In the genomic region with DNA sequence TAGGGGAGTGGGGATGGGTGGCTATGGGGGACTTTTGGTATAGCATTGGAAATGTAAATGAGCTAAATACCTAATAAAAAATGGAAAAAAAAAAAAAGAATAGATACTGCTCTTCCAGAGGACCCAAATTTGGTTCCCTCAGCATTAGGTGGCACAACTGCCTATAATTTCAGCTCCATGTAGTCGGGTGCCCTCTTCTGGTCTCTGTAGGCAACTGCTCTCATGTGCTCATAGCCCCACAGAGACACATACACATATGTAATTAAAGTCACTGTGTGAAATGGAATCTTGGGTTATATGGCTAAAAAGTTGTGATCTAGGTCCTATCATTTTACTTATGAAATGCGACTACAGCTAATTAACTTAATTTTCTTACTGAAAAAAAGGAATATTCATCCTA, we compare ENCODE assay signal across 15 mouse cellular contexts.
DNase-seq lines count a peak whose midpoint lies in the region; TF ChIP-seq lines count a peak whose summit lies in the region.
"Had no signal": no experiment of that assay in that cellular context is flagged by ENCODE, and none has a peak within 500 bp of the region (broad histone marks: within the 10 kb centered on the region; RNA-seq: fewer than 3 reads in every experiment).

No protein-coding gene starts in this region.

- no peaks in the 10 kb centered on the region for H3K9me3 ChIP-seq in ES-Bruce4 (replicated peaks; ENCODE audit: control insufficient read depth, insufficient read depth, low read length, poor library complexity, severe bottlenecking)
- H3K9me3 ChIP-seq: limb, embryonic 12.5 days; lung, embryonic 15.5 days had no signal

- no peaks in the 10 kb centered on the region for H3K4me1 ChIP-seq in ES-Bruce4 (ENCODE audit: control insufficient read depth, insufficient read depth, low read length)
- H3K4me1 ChIP-seq: lung, embryonic 15.5 days had no signal

- no peak for TF ChIP-seq EP300 in ES-Bruce4 (IDR thresholded peaks at IDR 0.05; ENCODE audit: insufficient read depth, low read depth, low read length)

- H3K27me3 ChIP-seq in ES-Bruce4 (ENCODE audit: control insufficient read depth, insufficient read depth, low read length, poor library complexity, severe bottlenecking), result no peaks in the 10 kb centered on the region
- H3K27me3 ChIP-seq: limb, embryonic 12.5 days; lung, embryonic 15.5 days had no signal

- no peak overlapping the region for H3K9ac ChIP-seq in ES-Bruce4 (ENCODE audit: low read depth, poor library complexity, severe bottlenecking)
- H3K9ac ChIP-seq: limb, embryonic 12.5 days; lung, embryonic 15.5 days had no signal

- intact Hi-C loops in left cerebral cortex, adult 2 months (cut with DNase I), result no loop called here
- intact Hi-C loops in left cerebral cortex, postnatal 10 days (cut with DNase I), result no loop called here

- TF ChIP-seq POLR2A in ES-Bruce4 (IDR thresholded peaks at IDR 0.05; ENCODE audit: insufficient read depth, low read length), result no peak
- no peak for TF ChIP-seq POLR2A in brain, embryonic 14.5 days (IDR thresholded peaks at IDR 0.05; ENCODE audit: borderline replicate concordance, extremely low read depth, insufficient read depth, insufficient read length, poor library complexity, severe bottlenecking)

- TF ChIP-seq CTCF in left cerebral cortex, adult 2 months (IDR thresholded peaks at IDR 0.05), result peak; percentile 17
- peak; percentile 39 for TF ChIP-seq CTCF in ES-Bruce4 (IDR thresholded peaks at IDR 0.05; ENCODE audit: low read depth, low read length)
- peak; percentile 31; the same call in 1 of the 2 replicates for TF ChIP-seq CTCF in brain, embryonic 14.5 days (IDR thresholded peaks at IDR 0.05; ENCODE audit: borderline replicate concordance, extremely low read depth, insufficient read depth, insufficient read length)

- DNase-seq in left cerebral cortex, adult 2 months (ENCODE audit: extremely low spot score in 1 of 2, low spot score in 2 of 2), result no peak
- no peak for DNase-seq in left cerebral cortex, postnatal 10 days (ENCODE audit: extremely low spot score in 1 of 2, low spot score in 2 of 2)
- peak; percentile 65 for DNase-seq in A20 (ENCODE audit: low read depth, low spot score)
- DNase-seq in brain, embryonic 14.5 days (ENCODE audit: low read depth), result no peak
- no peak for DNase-seq in cerebellum, adult 11-12 months
- DNase-seq in frontal cortex, adult 2 months (ENCODE audit: extremely low spot score in 1 of 2, low spot score in 1 of 2), result no peak
- DNase-seq: adrenal gland, postnatal 14 days; cerebellum, adult 11 months; heart, adult 18-20 months; kidney, adult 11 months; layer of hippocampus, adult 9-11 months had no signal

- no peak overlapping the region for H3K4me3 ChIP-seq in left cerebral cortex, adult 2 months
- H3K4me3 ChIP-seq in ES-Bruce4 (ENCODE audit: low read depth, low read length), result no peak overlapping the region
- H3K4me3 ChIP-seq: limb, embryonic 12.5 days; lung, embryonic 15.5 days; midbrain, embryonic 10.5 days had no signal

- H3K36me3 ChIP-seq in ES-Bruce4 (ENCODE audit: control insufficient read depth, insufficient read depth, low read length, poor library complexity, severe bottlenecking), result no peaks in the 10 kb centered on the region
- H3K36me3 ChIP-seq: limb, embryonic 12.5 days; lung, embryonic 15.5 days; midbrain, embryonic 10.5 days had no signal

- H3K27ac ChIP-seq in left cerebral cortex, adult 2 months, result no peak overlapping the region
- no peak overlapping the region for H3K27ac ChIP-seq in ES-Bruce4 (ENCODE audit: insufficient read depth, low read length)
- H3K27ac ChIP-seq: limb, embryonic 12.5 days; lung, embryonic 15.5 days; midbrain, embryonic 10.5 days had no signal
